Mouse (Mus musculus) lung, postnatal 25 days (tissue): ENCODE measurements around the gene Hspb7.
A peak's percentile ranks its signal among the peaks of the same experiment; 100 is the strongest.

ENCODE experiments used
- DNase-seq: peaks from one replicate; pipeline ENCODE4 v3.0.0; 2022; ENCODE audit warnings: low spot score

Gene Hspb7

DNA sequence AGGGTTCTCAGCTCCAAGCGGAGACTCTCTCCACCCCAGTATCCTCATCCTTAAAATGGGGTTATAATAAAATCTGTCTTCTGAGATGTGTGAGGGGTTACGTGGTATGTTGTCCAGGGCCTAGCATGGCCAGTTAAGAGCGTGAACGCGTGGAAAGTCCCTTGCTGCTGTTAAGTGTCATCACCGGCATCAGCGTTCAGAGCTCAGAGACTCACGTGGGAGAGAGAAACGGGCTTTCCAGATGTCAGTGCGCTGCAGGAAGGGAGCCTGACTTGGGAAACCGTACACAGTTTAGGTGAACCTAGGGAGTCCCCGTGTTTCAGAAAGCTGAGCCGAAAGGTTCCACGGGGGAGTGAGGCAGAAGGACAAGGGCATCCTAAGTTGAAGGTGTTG lies 24.7 kb downstream of the Hspb7 start:
- no peak for DNase-seq

DNA sequence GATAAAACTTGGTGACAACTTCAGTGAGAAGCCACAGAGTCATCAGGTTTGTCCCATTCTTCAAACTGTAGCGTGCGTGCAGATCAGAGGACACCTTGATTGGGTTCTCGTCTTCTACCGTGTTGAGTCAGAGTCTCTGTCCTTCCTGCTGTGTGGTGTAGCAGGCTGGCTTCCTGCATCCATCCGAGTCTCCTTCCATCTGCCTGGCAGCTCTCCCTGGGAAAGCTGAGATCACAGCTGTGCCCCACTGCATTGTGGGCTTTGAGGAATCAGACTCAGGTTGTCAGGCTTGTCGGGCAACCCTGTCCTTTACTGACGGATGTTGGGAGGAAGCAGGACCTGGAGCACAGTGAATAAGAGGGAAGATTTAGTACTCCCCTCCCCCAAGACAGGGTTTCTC lies 25.6 kb downstream of the Hspb7 start:
- DNase-seq = no peak

DNA sequence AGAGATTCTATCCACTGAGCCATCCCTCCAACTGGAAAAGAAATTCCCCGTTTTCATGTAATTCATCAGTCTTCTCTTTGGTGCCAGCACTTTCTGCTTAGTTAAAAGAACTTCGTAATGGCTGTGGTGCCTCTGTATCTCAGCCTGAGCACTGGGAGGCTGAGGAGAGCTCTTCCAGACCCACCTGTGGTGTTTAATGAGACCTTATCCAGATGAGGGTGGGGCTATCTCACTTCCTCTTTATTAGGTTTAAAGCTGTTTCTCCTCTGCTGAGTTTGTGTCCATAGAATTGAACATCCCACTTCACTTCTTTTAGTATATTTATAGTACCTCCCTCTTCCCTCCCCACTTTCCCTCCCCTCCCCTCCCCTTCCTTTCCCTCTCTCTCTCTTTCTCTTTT lies 30.7 kb downstream of the Hspb7 start:
- DNase-seq = no peak

DNA sequence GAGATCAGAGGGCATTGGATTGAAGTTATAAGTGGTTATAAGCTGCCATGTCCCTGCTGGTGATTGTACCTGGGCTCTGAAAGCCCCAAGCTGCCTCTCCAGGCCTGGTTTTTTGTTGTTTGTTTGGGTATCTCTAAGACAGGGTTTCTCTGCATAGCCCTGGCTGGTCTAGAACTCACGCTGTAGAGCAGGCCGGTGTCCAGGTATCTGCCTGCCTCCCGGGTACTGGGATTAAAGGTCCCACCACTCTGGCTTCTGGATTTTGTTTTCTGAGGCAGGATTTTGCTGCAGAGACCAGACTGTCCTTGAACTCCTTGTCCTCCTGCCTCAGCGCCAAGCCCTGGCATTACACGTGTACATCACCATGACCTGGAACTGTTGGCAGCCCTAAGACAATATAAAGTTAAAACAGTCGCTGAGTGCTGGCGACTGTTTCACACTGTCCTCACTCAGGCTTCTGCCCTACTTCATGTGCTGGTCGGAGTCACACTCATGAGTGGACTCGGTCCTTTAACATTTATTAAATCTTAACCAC lies 31.4 kb downstream of the Hspb7 start:
- DNase-seq = no peak

DNA sequence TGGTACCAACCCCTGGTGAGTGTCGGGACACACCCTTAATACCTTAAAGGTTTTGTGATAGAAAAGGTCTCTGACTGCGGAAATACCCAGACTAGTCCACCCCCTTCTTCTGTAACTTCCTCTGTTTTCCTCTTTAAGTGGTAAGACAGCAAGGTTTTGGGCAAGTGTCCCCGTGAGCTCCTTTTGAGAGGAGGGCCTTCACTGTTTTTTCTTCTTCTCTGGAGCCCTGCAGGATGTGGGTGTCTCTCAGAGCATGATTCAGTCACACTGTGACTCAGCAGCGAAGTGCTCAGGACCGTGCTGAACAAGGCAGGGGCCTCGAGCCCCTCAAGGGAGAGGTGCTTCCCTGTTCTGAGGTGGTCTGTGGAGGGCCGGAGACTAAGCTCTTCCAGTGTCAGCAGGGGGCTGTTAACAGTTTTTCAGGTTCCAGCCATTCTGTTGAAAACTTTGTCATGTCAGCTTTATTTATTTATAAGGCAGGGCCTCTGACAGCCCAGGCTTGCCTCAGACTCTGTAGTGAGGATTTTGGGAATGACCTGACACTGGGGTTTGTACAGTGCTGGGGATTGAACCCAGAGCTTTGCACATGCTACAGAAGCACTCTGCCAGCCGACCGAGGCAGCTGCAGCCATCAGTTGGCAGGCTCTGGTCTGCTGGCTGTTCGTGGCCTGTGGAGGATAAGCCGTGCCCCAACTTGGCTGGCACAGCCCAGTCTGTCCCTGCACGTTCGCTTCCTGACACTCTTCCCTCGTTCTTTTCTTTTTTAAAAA lies 34.2 kb downstream of the Hspb7 start:
- DNase-seq = peak; percentile 12

DNA sequence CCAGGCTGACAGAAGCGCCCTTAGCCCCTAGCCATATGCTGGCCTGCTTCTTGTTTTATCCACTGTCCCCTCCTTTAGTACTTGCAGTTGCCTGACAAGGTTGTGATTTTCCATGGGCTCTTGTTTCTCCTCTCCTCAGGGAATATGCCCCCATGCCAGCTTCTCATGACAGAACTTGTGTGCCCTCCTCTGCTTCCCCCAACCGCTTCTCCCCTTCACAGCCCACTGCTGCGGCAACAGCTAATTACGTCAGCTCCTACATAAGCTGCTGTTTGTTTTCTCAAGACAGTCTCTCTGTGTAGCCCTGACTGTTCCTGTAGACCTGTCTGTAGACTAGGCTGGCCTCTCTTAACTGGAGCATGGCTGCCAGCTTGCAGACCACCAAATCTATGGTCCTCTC lies 34.9 kb downstream of the Hspb7 start:
- DNase-seq = no peak

DNA sequence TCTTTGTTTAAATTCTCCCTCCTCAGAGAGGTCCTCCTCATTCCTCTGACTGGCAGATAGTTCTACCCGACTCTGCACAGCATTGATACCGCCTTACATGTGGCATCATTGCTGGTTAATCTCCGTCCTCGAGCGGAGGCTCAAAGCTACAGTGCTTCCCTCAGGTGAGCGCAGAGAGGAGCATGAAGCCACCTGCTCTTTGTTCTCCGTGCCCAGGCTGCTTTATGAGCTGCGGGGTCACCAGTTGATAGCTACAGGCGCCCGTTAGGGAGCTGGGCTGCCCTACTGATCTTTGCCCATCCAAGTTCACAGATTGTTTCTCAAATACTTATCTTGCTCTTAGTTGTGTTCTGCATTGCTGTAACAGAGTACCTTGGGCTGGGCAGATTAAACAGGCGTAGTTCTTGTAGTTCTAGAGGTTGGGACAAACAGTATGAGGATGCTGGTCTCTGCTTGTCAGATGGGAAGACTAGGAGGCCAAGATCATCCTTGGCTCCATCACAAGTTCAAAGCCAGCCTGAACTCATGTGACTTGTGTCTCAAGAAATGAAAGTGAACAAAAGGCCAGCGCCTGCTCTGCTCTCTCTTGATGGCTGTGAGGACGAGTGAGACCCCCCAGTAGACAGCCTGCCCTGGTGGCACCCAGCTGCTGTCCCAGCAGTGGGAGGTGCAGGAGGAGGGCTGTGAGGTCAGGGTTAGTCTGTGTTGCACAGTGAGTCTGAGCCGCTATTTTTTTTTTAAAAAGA lies 35.8 kb downstream of the Hspb7 start:
- DNase-seq = no peak

DNA sequence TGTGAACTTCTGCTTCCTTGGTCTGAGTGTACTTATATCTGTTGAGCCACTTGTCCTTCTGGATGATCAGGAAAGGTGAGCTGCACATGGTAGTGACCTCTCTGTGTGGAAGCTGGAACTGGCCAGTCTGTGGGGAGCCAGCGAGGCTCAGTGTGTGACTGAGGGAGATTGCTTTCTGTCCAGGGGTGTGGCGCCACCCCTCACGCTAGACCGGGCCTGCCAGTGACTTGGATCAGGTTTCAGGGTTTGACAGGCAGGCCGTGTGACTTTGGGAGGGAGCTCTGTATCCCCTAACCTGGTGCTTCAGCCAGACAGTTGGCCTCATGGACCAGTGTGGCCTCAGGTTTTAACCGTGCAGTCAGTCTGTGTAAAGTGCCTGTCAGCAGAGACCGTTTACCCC lies 37.7 kb downstream of the Hspb7 start:
- DNase-seq = no peak

DNA sequence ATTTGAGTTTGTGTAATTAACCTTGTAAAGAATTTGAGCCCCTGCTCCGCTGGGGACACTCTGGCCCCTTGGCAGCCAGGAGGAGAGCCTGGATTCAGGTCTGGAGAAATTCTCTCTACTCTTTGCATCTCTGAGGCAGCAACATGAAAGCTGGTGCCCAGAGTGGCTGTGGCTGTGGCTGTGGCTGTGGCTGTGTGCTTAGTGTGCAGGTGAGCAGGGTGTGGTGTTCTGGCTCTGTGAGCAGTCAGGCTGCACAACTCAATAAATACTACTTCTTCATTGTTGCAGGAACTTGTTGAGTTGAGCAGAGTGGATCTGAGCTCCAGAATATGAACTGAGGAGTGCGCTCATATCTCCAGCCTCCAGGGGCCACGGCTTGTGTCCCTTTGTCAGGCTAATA lies 38.3 kb downstream of the Hspb7 start:
- DNase-seq = no peak

DNA sequence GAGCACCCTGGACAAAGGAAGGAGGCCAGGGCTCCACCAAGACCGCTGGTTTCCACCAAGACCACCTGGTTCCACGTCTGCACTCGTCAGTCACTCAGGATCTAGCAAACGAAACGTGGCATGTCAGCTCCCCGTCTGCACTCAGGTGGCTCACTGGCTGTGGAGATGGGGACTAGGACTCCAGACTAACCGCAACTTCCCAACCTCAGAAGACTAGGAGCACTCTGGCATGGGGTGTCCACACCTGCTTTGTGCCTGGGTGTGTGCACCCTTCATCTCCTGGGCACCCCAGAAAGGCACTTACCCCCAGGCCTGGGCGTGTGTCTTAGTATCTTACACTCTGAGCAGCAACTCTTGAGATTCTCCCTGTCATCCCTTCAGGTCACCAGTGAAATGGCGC lies 39.2 kb downstream of the Hspb7 start:
- no peak for DNase-seq

DNA sequence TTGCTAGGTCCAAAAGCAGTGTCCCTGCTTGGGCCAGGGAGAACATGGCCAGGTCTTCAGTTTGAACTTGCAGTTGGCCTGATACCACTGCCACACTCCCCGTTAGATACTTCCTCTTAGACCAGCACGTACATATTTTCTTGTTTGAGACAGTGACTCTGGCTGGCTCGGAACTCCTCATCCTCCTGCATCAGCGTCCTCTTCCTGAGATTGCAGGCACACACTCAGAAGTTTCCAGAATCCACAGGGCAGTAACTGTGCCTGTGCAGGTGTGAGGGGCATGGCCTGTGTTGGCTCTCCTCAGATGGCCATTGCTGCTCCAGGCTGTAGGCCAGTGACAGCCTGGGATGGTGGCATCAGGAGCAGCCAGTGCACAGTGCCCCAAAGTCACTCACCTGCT lies 39.9 kb downstream of the Hspb7 start:
- DNase-seq = no peak

DNA sequence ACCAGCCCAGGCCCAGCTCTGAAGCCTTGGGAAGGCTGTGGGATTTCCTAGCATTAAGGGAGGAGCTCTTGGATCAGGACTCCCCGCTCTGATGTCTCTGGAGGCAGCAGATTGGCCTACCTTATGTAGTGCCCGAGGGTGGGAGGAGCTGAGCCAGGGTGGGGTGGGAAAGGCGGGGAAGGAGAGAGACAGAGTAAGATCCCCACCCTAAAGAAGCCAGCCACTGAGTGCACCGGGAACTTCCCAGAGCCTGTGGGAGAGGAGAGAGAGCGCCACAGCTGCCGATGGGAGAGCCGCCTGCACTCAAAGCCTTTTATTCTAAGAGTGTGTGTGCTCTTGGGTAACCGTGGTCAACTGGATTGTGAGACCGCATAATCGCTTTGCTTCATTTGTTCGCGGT lies 40.5 kb downstream of the Hspb7 start:
- DNase-seq = no peak

DNA sequence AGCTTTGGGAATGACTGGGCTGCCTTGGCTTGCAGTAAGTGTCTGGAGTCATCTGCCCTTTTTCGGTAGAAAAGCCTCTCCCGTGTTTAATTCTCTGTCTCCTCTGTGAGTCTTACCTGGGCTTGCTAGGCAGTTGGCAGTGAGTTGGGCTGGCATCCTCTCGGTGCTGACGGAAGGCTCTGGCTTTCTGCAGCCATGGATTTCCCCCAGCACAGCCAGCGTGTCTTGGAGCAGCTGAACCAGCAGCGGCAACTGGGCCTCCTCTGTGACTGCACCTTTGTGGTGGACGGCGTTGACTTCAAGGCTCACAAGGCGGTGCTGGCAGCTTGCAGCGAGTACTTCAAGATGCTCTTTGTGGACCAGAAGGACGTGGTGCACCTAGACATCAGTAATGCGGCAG lies 41.0 kb downstream of the Hspb7 start:
- DNase-seq = no peak

DNA sequence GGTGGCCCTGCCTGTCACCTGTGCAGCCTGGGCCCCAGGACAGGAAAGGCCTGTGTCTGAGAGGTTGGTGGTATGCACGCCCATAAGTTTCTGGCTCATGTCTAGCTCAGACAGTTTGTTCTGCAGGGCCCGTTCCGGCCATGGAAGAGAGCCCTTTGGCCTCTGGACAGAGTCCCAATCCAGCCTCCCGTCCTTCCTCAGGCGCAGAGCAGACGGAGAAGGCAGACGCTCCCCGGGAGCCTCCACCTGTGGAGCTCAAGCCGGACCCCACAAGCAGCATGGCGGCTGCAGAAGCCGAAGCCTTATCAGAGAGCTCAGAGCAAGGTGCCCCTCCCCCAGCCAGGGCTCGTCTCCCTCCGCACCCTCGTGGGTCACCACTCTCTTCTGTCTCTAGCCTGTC lies 42.9 kb downstream of the Hspb7 start:
- DNase-seq = no peak

DNA sequence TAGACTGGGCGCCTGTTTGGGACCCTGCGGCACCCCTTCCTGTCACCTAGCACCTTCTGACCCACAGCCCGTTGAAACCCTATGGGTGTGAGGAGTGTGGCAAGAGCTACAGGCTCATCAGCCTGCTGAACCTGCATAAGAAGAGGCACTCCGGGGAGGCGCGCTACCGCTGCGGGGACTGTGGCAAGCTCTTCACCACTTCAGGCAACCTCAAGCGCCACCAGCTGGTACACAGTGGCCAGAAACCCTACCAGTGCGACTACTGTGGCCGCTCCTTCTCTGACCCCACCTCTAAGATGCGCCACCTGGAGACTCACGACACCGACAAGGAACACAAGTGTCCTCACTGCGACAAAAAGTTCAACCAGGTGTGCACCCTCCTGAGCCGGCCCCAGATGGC lies 44.1 kb downstream of the Hspb7 start:
- DNase-seq = no peak

DNA sequence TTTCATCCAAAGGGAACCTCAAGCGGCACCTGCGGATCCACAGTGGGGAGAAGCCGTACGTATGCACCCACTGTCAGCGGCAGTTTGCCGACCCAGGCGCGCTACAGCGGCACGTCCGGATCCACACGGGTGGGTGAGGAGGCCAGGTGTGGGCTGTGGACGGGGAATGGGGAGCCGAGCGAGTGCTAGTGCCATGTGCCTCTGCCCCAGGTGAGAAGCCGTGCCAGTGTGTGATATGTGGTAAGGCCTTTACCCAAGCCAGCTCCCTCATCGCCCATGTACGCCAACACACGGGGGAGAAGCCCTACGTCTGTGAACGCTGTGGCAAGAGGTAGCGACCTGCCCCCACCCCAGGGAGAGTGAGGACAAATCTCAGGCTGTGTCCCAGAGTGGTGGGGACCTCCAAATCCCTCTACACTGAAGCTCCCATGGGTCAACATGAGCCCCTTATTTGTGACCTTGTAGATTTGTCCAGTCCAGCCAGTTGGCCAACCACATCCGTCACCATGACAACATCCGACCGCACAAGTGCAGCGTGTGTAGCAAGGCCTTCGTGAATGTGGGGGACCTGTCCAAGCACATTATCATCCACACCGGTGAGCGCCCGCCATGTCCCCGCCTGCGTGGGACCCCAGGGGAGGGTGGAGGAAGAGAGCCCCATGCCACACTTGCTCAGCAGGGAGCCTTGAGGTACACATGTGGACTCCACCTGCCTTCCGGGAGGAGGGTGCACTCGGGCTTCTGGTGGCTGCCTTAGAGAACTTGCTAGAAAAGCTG lies 45.1 kb downstream of the Hspb7 start:
- DNase-seq = no peak

DNA sequence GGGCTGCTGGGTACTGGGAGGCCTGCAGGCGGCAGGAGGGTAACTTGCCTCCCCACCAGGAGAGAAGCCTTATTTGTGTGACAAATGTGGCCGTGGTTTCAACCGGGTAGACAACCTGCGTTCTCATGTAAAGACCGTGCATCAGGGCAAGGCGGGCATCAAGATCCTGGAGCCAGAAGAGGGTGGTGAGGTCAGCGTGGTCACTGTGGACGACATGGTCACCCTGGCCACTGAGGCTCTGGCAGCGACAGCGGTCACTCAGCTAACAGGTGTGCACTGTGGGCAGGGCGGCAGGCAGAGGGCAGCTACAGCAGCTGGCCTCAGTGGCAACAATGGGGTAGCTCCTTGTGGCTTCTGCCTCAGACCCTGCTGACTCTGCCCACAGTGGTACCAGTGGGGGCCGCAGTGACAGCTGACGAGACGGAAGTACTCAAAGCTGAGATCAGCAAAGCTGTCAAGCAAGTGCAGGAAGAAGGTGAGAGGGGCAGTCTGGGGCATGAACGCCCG lies 45.8 kb downstream of the Hspb7 start:
- DNase-seq = no peak

DNA sequence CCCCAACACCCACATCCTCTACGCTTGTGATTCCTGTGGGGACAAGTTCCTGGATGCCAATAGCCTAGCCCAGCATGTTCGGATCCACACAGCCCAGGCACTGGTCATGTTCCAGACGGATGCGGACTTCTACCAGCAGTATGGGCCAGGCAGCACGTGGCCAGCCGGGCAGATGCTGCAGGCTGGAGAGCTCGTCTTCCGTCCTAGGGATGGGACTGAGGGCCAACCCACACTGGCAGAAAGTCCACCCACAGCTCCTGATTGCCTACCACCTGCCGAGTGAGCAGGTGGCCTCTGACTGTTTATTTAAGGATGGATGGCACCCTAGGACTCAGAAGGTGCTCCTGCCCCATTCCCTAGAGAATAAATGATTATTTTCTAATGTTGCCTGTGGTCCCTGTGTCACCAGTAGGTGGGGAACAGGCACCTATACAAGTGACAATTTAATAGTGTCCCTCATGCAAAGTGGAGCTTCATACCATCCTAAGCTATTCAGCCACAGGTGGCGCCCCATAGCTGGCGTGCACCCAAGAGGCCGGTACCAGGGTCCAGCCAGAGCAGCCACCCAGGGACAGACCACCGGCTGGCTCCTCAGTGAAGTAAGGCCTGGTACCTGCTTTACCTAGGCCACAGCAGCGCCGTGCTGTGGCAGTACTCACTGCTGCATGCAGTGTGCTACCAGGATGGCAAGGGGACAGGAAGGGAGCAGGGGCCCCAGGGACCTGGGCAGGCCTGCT lies 46.4 kb downstream of the Hspb7 start:
- DNase-seq = no peak

DNA sequence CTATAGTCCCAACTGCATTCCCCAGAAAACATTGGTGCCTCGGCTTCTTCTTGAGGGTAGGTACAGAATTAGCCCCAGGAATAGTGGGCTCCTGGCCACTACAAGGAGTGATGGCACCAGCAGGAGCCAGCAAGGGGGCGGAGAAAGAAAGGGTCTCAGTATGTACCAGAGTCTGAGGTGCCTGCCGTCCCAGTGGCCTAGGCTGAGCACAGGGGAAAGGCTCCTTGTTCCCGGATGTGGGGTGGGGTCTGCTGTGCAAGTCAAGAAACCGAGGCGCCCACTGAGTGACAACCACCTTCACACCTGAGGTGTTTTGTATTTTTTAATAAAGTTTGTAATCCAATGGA lies 47.0 kb downstream of the Hspb7 start:
- DNase-seq = no peak

DNA sequence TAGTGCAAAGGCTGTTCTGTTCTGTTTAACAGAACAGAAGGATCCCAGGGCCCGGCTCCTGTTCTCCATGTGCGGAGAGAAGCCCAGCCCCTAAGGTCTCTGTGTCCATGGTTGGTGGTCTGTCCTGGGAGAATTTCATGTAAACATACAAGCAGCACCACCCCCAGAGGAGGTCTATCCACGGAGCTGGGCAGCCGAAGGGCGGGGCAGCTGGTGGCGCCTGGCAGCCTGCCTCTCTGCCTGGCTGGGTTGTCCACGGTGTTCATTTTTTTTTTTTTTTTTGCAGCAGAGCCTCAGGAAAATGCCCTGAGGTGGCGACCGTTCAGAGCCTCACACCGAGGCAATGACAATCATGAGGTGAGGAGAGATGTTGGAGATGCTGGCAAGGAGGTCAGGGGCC lies 48.0 kb downstream of the Hspb7 start:
- no peak for DNase-seq

DNA sequence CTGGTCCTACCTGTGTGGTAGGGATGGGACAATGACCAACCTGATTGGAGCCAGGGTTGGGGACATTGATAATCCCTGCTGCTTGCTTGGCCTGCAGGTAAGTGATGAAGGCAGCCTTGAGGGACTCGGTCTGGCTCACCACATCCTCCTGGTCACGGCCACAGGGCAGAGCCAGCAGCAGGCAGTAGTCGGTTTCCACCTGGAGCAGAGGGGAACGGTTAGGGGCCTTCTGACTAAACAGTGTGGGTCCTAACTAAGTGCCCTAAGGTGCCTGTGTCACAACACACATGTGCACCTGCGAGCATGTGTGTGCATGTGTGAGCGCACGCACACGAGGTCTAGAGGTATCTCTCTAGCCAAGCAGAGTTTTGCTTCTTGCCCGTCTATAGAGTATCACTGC lies 48.8 kb downstream of the Hspb7 start:
- DNase-seq = no peak

DNA sequence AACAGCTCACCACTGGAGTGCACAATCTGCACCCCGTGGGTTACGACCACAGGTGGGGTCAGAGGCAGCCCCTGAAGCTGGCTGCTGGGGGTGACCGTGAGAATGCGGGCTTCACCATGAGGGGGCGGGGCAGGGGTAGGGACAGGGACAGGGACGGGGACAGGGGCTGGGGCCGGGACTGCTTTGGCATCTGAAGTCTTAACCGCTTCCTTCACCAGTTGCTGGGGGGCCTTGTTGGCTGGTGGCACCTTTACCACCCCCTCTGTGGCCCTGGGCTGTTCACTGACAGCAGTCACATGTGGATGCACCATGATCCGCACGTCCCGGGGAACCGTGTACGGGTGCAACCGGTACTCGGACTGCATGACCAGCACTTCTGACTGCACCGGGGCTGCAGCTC lies 50.9 kb downstream of the Hspb7 start:
- DNase-seq = no peak
